Mouse (Mus musculus) duodenum, adult 2 months (tissue): ENCODE measurements around the gene Olfr57. TPM values are rescaled to one million over a fixed set of nuclear protein-coding genes. Genes with fewer than 3 reads are reported as not detected.

Source experiments
- polyA plus RNA-seq: library from polyadenylated mRNA; depleted of rRNA; stranded (reverse); fragments of >200 nt; gene quantifications from 2 replicates; pipeline ENCODE4 v1.2.3, GENCODE M21; 2012; ENCODE audit warnings: low replicate concordance; rRNA removed

Gene Olfr57
- not detected in 2 replicates for polyA plus RNA-seq

GRCm38 (mm10) chr10:79028441-79028840 lies at the start of gene Olfr57:
Olfr57 (plus strand) TSS chr10:79028741.

GRCm38 (mm10) chr10:78980750-78981149 lies 47.8 kb upstream of the Olfr57 start, which contains the start of gene Olfr1352:
Olfr1352 (plus strand) TSS chr10:78981050.

GRCm38 (mm10) chr10:79012172-79012571 lies 16.4 kb upstream of the Olfr57 start, which contains the start of gene Olfr1351:
Olfr1351 (plus strand) TSS chr10:79012472.

Other genes starting within 250 kb of the Olfr57 start
- not detected in 2 replicates for gene Slc1a6, start 248.2 kb upstream of the Olfr57 start, polyA plus RNA-seq
- gene Olfr1356, start 176.6 kb upstream of the Olfr57 start, polyA plus RNA-seq, result not detected in 2 replicates
- not detected in 2 replicates for gene Olfr1355, start 153.2 kb upstream of the Olfr57 start, polyA plus RNA-seq
- not detected in 2 replicates for gene Olfr1354, start 115.6 kb upstream of the Olfr57 start, polyA plus RNA-seq
- gene Olfr8, start 78.1 kb upstream of the Olfr57 start, polyA plus RNA-seq, result not detected in 2 replicates
- not detected in 2 replicates for gene Olfr1353, start 65.4 kb upstream of the Olfr57 start, polyA plus RNA-seq
- gene Olfr1352, start 47.7 kb upstream of the Olfr57 start, polyA plus RNA-seq, result not detected in 2 replicates
- not detected in 2 replicates for gene Olfr1351, start 16.3 kb upstream of the Olfr57 start, polyA plus RNA-seq
- gene 2610008E11Rik, start 68.9 kb downstream of the Olfr57 start, polyA plus RNA-seq, result 0.06 and 0.22 TPM in 2 replicates
- not detected in 2 replicates for gene Vmn2r80, start 120.0 kb downstream of the Olfr57 start, polyA plus RNA-seq
- gene Vmn2r81, start 219.0 kb downstream of the Olfr57 start, polyA plus RNA-seq, result not detected in 2 replicates